Mouse (Mus musculus): ENCODE measurements around the gene Ndst2.

GRCm38 (mm10) chr14:20693589-20694101 lies 40.7 kb downstream of the Ndst2 start:
- TF ChIP-seq CTCF (IDR thresholded peaks at IDR 0.05; ENCODE audit: low read depth) (no peak), EP300 (IDR thresholded peaks at IDR 0.05; ENCODE audit: low read depth) (no peak)

Data from liver, postnatal 0 days (tissue).